Mouse (Mus musculus) midbrain, embryonic 15.5 days (tissue): Measurements from ENCODE around the gene Ecm1. TPM values are rescaled to one million over a fixed set of nuclear protein-coding genes. Genes with fewer than 3 reads are reported as not detected.
A peak's percentile ranks its signal among the peaks of the same experiment; 100 is the strongest.
"Not testable (repeated sequence)": the region's sequence is repeated elsewhere in the genome, so short reads cannot be mapped to it uniquely, and the experiment has no call there.

ENCODE experiments used
- ATAC-seq: fragments of 200-750 bp; cut with Nextera tagmentation; replicated peaks from 2 replicates; pipeline ENCODE4 v1.8.0; 2017; ENCODE audit warnings: moderate TSS enrichment
- H3K27ac ChIP-seq: fragments of 300-500 bp; sonication (generic); 2 replicates; pipeline ENCODE4 v1.5.1; 2015; ENCODE audit warnings: mild to moderate bottlenecking, inconsistent platforms
- H3K27me3 ChIP-seq: fragments of 300-500 bp; sonication (generic); replicated peaks from 2 replicates; pipeline ENCODE4 v1.6.1; 2015; ENCODE audit warnings: inconsistent platforms
- H3K36me3 ChIP-seq: fragments of 300-500 bp; sonication (generic); replicated peaks from 2 replicates; pipeline ENCODE4 v1.6.1; 2015; ENCODE audit warnings: inconsistent platforms
- H3K4me1 ChIP-seq: fragments of 300-500 bp; sonication (generic); 2 replicates; pipeline ENCODE4 v1.6.1; 2015; ENCODE audit warnings: inconsistent platforms
- H3K4me2 ChIP-seq: fragments of 300-500 bp; sonication (generic); 2 replicates; pipeline ENCODE4 v1.6.1; 2015; ENCODE audit warnings: inconsistent platforms, mild to moderate bottlenecking, moderate library complexity
- H3K4me3 ChIP-seq: fragments of 300-500 bp; sonication (generic); 2 replicates; pipeline ENCODE4 v1.5.1; 2015; ENCODE audit warnings: mild to moderate bottlenecking, inconsistent platforms
- H3K9ac ChIP-seq: fragments of 300-500 bp; sonication (generic); 2 replicates; pipeline ENCODE4 v1.6.1; 2015; ENCODE audit warnings: mild to moderate bottlenecking, inconsistent platforms
- H3K9me3 ChIP-seq: fragments of 300-500 bp; sonication (generic); 2 replicates; pipeline ENCODE4 v1.6.1; 2016; ENCODE audit warnings: inconsistent platforms
- WGBS: fragments of 180-500 bp; shearing (Covaris S2); methylation state at CpG from one replicate; pipeline ENCODE4 v1.1.7; 2015; ENCODE audit warnings: mixed read lengths; 5-methylcytosine and 5-hydroxymethylcytosine counted together
- polyA plus RNA-seq: library from polyadenylated mRNA; unstranded; fragments of >200 nt; fragmentation: Nextera tagmentation; extraction: Ambion mirVana; gene quantifications from 2 replicates; pipeline ENCODE4 v1.2.1, GENCODE M21; 2015

Ecm1 gene
- polyA plus RNA-seq, 1 experiment from 2014 or later, result 12.3 TPM

- H3K4me1 ChIP-seq, result no peaks in the 10 kb centered on the region
- H3K4me3 ChIP-seq, result no peak overlapping the region
- WGBS, result 35% methylated on average over 3 of the region's 3 CpGs
- H3K27me3 ChIP-seq, result no peaks in the 10 kb centered on the region
- no peak overlapping the region for H3K4me2 ChIP-seq
- no peaks in the 10 kb centered on the region for H3K36me3 ChIP-seq
- H3K9ac ChIP-seq, result no peak overlapping the region
- no peaks in the 10 kb centered on the region for H3K9me3 ChIP-seq
- no peak overlapping the region for H3K27ac ChIP-seq
- no peak for ATAC-seq
Measured at GRCm38 (mm10) chr3:95695796-95696195, 43.6 kb downstream of the Ecm1 start.

GRCm38 (mm10) chr3:95694808-95695703, 44.3 kb downstream of the Ecm1 start:
- Histone ChIP-seq H3K9me3 (no peaks in the 10 kb centered on the region), H3K27me3 (no peaks in the 10 kb centered on the region), H3K4me3 (no peak overlapping the region), H3K4me2 (no peak overlapping the region), H3K36me3 (no peaks in the 10 kb centered on the region), H3K4me1 (no peaks in the 10 kb centered on the region), H3K9ac (no peak overlapping the region), H3K27ac (no peak overlapping the region)
- WGBS, result 91% methylated on average over 11 of the region's 11 CpGs
- ATAC-seq, result no peak

GRCm38 (mm10) chr3:95693821-95694807, 45.3 kb downstream of the Ecm1 start:
- 62% methylated on average over 11 of the region's 11 CpGs for WGBS

GRCm38 (mm10) chr3:95692677-95693076, 46.7 kb downstream of the Ecm1 start:
- H3K27me3 ChIP-seq, result no peaks in the 10 kb centered on the region
- no peaks in the 10 kb centered on the region for H3K36me3 ChIP-seq
- no peak overlapping the region for H3K4me3 ChIP-seq
- H3K4me2 ChIP-seq, result no peak overlapping the region
- WGBS, result 87% methylated on average over 6 of the region's 6 CpGs
- peaks cover 6% of the 10 kb centered on the region for H3K4me1 ChIP-seq
- no peak for ATAC-seq
- H3K9ac ChIP-seq, result no peak overlapping the region
- no peak overlapping the region for H3K27ac ChIP-seq
- no peaks in the 10 kb centered on the region for H3K9me3 ChIP-seq

More at GRCm38 (mm10) chr3:95693821-95694807, 45.3 kb downstream of the Ecm1 start:
- H3K27ac ChIP-seq, result no peak overlapping the region
- no peak for ATAC-seq
- H3K9ac ChIP-seq, result no peak overlapping the region
- H3K4me2 ChIP-seq, result no peak overlapping the region
- H3K27me3 ChIP-seq, result no peaks in the 10 kb centered on the region
- H3K9me3 ChIP-seq, result no peaks in the 10 kb centered on the region
- H3K4me1 ChIP-seq, result no peaks in the 10 kb centered on the region
- no peak overlapping the region for H3K4me3 ChIP-seq
- no peaks in the 10 kb centered on the region for H3K36me3 ChIP-seq

- not testable (repeated sequence) for H3K4me3 ChIP-seq, H3K4me2 ChIP-seq, H3K36me3 ChIP-seq, H3K9me3 ChIP-seq, H3K9ac ChIP-seq, H3K27ac ChIP-seq, ATAC-seq, H3K27me3 ChIP-seq
- H3K4me1 ChIP-seq, result peaks cover 15% of the 10 kb centered on the region
- 93% methylated on average over 2 of the region's 2 CpGs for WGBS
Measured at GRCm38 (mm10) chr3:95690552-95690951, 48.8 kb downstream of the Ecm1 start.

GRCm38 (mm10) chr3:95689940-95690339, 49.4 kb downstream of the Ecm1 start:
- H3K27ac ChIP-seq, result no peak overlapping the region
- H3K9ac ChIP-seq, result no peak overlapping the region
- H3K27me3 ChIP-seq, result no peaks in the 10 kb centered on the region
- H3K4me1 ChIP-seq, result peaks cover 15% of the 10 kb centered on the region
- WGBS, result 44% methylated on average over 2 of the region's 2 CpGs
- H3K9me3 ChIP-seq, result no peaks in the 10 kb centered on the region
- no peak for ATAC-seq
- H3K36me3 ChIP-seq, result no peaks in the 10 kb centered on the region
- H3K4me2 ChIP-seq, result no peak overlapping the region
- H3K4me3 ChIP-seq, result no peak overlapping the region

GRCm38 (mm10) chr3:95689171-95689915, 50.0 kb downstream of the Ecm1 start:
- Histone ChIP-seq H3K27me3 (no peaks in the 10 kb centered on the region), H3K9me3 (no peaks in the 10 kb centered on the region), H3K4me2 (no peak overlapping the region), H3K4me1 (peaks cover 15% of the 10 kb centered on the region), H3K36me3 (no peaks in the 10 kb centered on the region), H3K27ac (no peak overlapping the region), H3K9ac (no peak overlapping the region), H3K4me3 (no peak overlapping the region)
- 36% methylated on average over 11 of the region's 11 CpGs for WGBS
- no peak for ATAC-seq

- H3K27me3 ChIP-seq, result no peaks in the 10 kb centered on the region
- peak; percentile 55; the same call in 1 of the 2 replicates for ATAC-seq
- H3K27ac ChIP-seq, result no peak within 1 kb of the TSS
- peak within 1 kb of the TSS; percentile 87 for H3K4me2 ChIP-seq
- no peaks in the 10 kb centered on the region for H3K9me3 ChIP-seq
- H3K4me3 ChIP-seq, result peak within 1 kb of the TSS; percentile 42
- H3K36me3 ChIP-seq, result no peaks in the 10 kb centered on the region
- H3K4me1 ChIP-seq, result peaks cover 15% of the 10 kb centered on the region
- H3K9ac ChIP-seq, result peak within 1 kb of the TSS; percentile 45
- WGBS, result 5% methylated on average over 50 of the region's 50 CpGs
Measured at GRCm38 (mm10) chr3:95687524-95688421, 51.6 kb downstream of the Ecm1 start, which contains the start of gene Adamtsl4. TSS of gene Adamtsl4 (minus strand) at chr3:95687917.

- H3K27ac ChIP-seq, result no peak overlapping the region
- WGBS, result 25% methylated on average over 4 of the region's 4 CpGs
- peak; percentile 5; the same call in 1 of the 2 replicates for ATAC-seq
- H3K4me2 ChIP-seq, result peak overlapping the region; percentile 87
- H3K9ac ChIP-seq, result no peak overlapping the region
- H3K9me3 ChIP-seq, result no peaks in the 10 kb centered on the region
- no peaks in the 10 kb centered on the region for H3K27me3 ChIP-seq
- H3K4me3 ChIP-seq, result peak overlapping the region; percentile 42
- H3K4me1 ChIP-seq, result peaks cover 15% of the 10 kb centered on the region
- no peaks in the 10 kb centered on the region for H3K36me3 ChIP-seq
Measured at GRCm38 (mm10) chr3:95687168-95687523, 52.2 kb downstream of the Ecm1 start.

GRCm38 (mm10) chr3:95686492-95687167, 52.7 kb downstream of the Ecm1 start:
- Histone ChIP-seq H3K4me2 (0 out of 2 replicates have a peak overlapping the region, but pooled peaks have one; percentile 87), H3K4me3 (no peak overlapping the region), H3K9ac (no peak overlapping the region), H3K27me3 (no peaks in the 10 kb centered on the region), H3K4me1 (peaks cover 15% of the 10 kb centered on the region), H3K9me3 (no peaks in the 10 kb centered on the region), H3K36me3 (no peaks in the 10 kb centered on the region), H3K27ac (no peak overlapping the region)
- 0 out of 2 replicates have a peak, but pooled peaks have one; percentile 2 for ATAC-seq
- 44% methylated on average over 10 of the region's 10 CpGs for WGBS
